Mouse (Mus musculus): ENCODE measurements at regions not wholly inside any gene's neighbourhood (a gene's known extent, or its start where the extent isn't known, plus 50 kb on each side); places are given as distances from the start of the nearest gene placed in this dataset.

GRCm38 (mm10) chr11:34909841-34910240, 76.4 kb upstream of the Spdl1 start:
- TF ChIP-seq CTCF (IDR thresholded peaks at IDR 0.05; ENCODE audit: low read depth) (no peak), EP300 (IDR thresholded peaks at IDR 0.05; ENCODE audit: low read depth) (no peak)
- no peak overlapping the region for H3K4me2 ChIP-seq (ENCODE audit: low read depth, low read length)
- no peaks in the 10 kb centered on the region for H3K36me3 ChIP-seq (replicated peaks; ENCODE audit: insufficient read depth, low read length)
- no peaks in the 10 kb centered on the region for H3K27me3 ChIP-seq (ENCODE audit: insufficient read depth, low read length)
- 43% methylated on average over 5 of the region's 5 CpGs for WGBS (ENCODE audit: insufficient replicate concordance)
- H3K9ac ChIP-seq (replicated peaks), result no peak overlapping the region
- H3K9me3 ChIP-seq (ENCODE audit: low read length), result no peaks in the 10 kb centered on the region
- ATAC-seq (no peak), DNase-seq (no peak)
- H3K4me1 ChIP-seq (ENCODE audit: insufficient read depth), result no peaks in the 10 kb centered on the region
- no peak overlapping the region for H3K4me3 ChIP-seq (ENCODE audit: low read depth, low read length)
- H3K27ac ChIP-seq (ENCODE audit: low read depth), result no peak overlapping the region

GRCm38 (mm10) chr11:34904271-34904670, 70.8 kb upstream of the Spdl1 start:
- no peaks in the 10 kb centered on the region for H3K9me3 ChIP-seq (ENCODE audit: low read length)
- no peaks in the 10 kb centered on the region for H3K4me1 ChIP-seq (ENCODE audit: insufficient read depth)
- H3K9ac ChIP-seq (replicated peaks), result no peak overlapping the region
- 61% methylated on average over 4 of the region's 4 CpGs for WGBS (ENCODE audit: insufficient replicate concordance)
- DNase-seq, result no peak
- H3K4me3 ChIP-seq (ENCODE audit: low read depth, low read length), result no peak overlapping the region
- TF ChIP-seq CTCF (IDR thresholded peaks at IDR 0.05; ENCODE audit: low read depth), result no peak
- no peak for TF ChIP-seq EP300 (IDR thresholded peaks at IDR 0.05; ENCODE audit: low read depth)
- no peaks in the 10 kb centered on the region for H3K27me3 ChIP-seq (ENCODE audit: insufficient read depth, low read length)
- H3K4me2 ChIP-seq (ENCODE audit: low read depth, low read length), result no peak overlapping the region
- no peak overlapping the region for H3K27ac ChIP-seq (ENCODE audit: low read depth)
- ATAC-seq, result no peak
- no peaks in the 10 kb centered on the region for H3K36me3 ChIP-seq (replicated peaks; ENCODE audit: insufficient read depth, low read length)

GRCm38 (mm10) chr11:34899400-34899799, 66.0 kb upstream of the Spdl1 start:
- WGBS (ENCODE audit: insufficient replicate concordance), result 60% methylated on average over 3 of the region's 3 CpGs

GRCm38 (mm10) chr11:34895624-34896023, 62.2 kb upstream of the Spdl1 start:
- no peak for ATAC-seq
- 78% methylated on average over 7 of the region's 7 CpGs for WGBS (ENCODE audit: insufficient replicate concordance)
- H3K27ac ChIP-seq (ENCODE audit: low read depth), result no peak overlapping the region

More at GRCm38 (mm10) chr11:34899400-34899799, 66.0 kb upstream of the Spdl1 start:
- Histone ChIP-seq H3K36me3 (replicated peaks; ENCODE audit: insufficient read depth, low read length) (no peaks in the 10 kb centered on the region), H3K27ac (ENCODE audit: low read depth) (no peak overlapping the region), H3K4me3 (ENCODE audit: low read depth, low read length) (no peak overlapping the region), H3K4me1 (ENCODE audit: insufficient read depth) (no peaks in the 10 kb centered on the region), H3K9me3 (ENCODE audit: low read length) (no peaks in the 10 kb centered on the region), H3K27me3 (ENCODE audit: insufficient read depth, low read length) (no peaks in the 10 kb centered on the region), H3K4me2 (ENCODE audit: low read depth, low read length) (no peak overlapping the region), H3K9ac (replicated peaks) (no peak overlapping the region)
- no peak for TF ChIP-seq EP300 (IDR thresholded peaks at IDR 0.05; ENCODE audit: low read depth)
- TF ChIP-seq CTCF (IDR thresholded peaks at IDR 0.05; ENCODE audit: low read depth), result no peak
- peak; percentile 43; the same call in 1 of the 2 replicates for ATAC-seq
- DNase-seq, result peak; percentile 38

GRCm38 (mm10) chr11:34888374-34889136, 55.1 kb upstream of the Spdl1 start:
- no peaks in the 10 kb centered on the region for H3K36me3 ChIP-seq (replicated peaks; ENCODE audit: insufficient read depth, low read length)
- H3K4me1 ChIP-seq (ENCODE audit: insufficient read depth), result no peaks in the 10 kb centered on the region
- H3K4me3 ChIP-seq (ENCODE audit: low read depth, low read length), result no peak overlapping the region
- H3K27me3 ChIP-seq (ENCODE audit: insufficient read depth, low read length), result no peaks in the 10 kb centered on the region
- ATAC-seq (no peak), DNase-seq (no peak)
- no peak overlapping the region for H3K27ac ChIP-seq (ENCODE audit: low read depth)
- H3K4me2 ChIP-seq (ENCODE audit: low read depth, low read length), result no peak overlapping the region
- H3K9me3 ChIP-seq (ENCODE audit: low read length), result no peaks in the 10 kb centered on the region
- no peak overlapping the region for H3K9ac ChIP-seq (replicated peaks)
- WGBS (ENCODE audit: insufficient replicate concordance), result 64% methylated on average over 7 of the region's 7 CpGs
- no peak for TF ChIP-seq CTCF (IDR thresholded peaks at IDR 0.05; ENCODE audit: low read depth)
- TF ChIP-seq EP300 (IDR thresholded peaks at IDR 0.05; ENCODE audit: low read depth), result no peak

More at GRCm38 (mm10) chr11:34895624-34896023, 62.2 kb upstream of the Spdl1 start:
- H3K4me2 ChIP-seq (ENCODE audit: low read depth, low read length), result no peak overlapping the region
- no peak for DNase-seq
- H3K9me3 ChIP-seq (ENCODE audit: low read length), result no peaks in the 10 kb centered on the region
- H3K4me3 ChIP-seq (ENCODE audit: low read depth, low read length), result no peak overlapping the region
- no peak overlapping the region for H3K9ac ChIP-seq (replicated peaks)
- no peaks in the 10 kb centered on the region for H3K4me1 ChIP-seq (ENCODE audit: insufficient read depth)
- no peaks in the 10 kb centered on the region for H3K36me3 ChIP-seq (replicated peaks; ENCODE audit: insufficient read depth, low read length)
- no peaks in the 10 kb centered on the region for H3K27me3 ChIP-seq (ENCODE audit: insufficient read depth, low read length)
- TF ChIP-seq CTCF (IDR thresholded peaks at IDR 0.05; ENCODE audit: low read depth), result no peak
- TF ChIP-seq EP300 (IDR thresholded peaks at IDR 0.05; ENCODE audit: low read depth), result no peak

GRCm38 (mm10) chr11:34887587-34887986, 54.1 kb upstream of the Spdl1 start:
- ATAC-seq, result no peak
- no peak for TF ChIP-seq EP300 (IDR thresholded peaks at IDR 0.05; ENCODE audit: low read depth)
- no peak for TF ChIP-seq CTCF (IDR thresholded peaks at IDR 0.05; ENCODE audit: low read depth)
- WGBS (ENCODE audit: insufficient replicate concordance), result 67% methylated on average over 3 of the region's 3 CpGs

More at GRCm38 (mm10) chr11:34887587-34887986, 54.1 kb upstream of the Spdl1 start:
- H3K9me3 ChIP-seq (ENCODE audit: low read length), result no peaks in the 10 kb centered on the region
- H3K4me2 ChIP-seq (ENCODE audit: low read depth, low read length), result no peak overlapping the region
- H3K27me3 ChIP-seq (ENCODE audit: insufficient read depth, low read length), result no peaks in the 10 kb centered on the region
- DNase-seq, result no peak
- H3K9ac ChIP-seq (replicated peaks), result no peak overlapping the region
- H3K27ac ChIP-seq (ENCODE audit: low read depth), result no peak overlapping the region
- no peaks in the 10 kb centered on the region for H3K36me3 ChIP-seq (replicated peaks; ENCODE audit: insufficient read depth, low read length)
- H3K4me1 ChIP-seq (ENCODE audit: insufficient read depth), result no peaks in the 10 kb centered on the region
- no peak overlapping the region for H3K4me3 ChIP-seq (ENCODE audit: low read depth, low read length)
